Mouse (Mus musculus) intestine, embryonic 14.5 days (tissue): ENCODE results near the gene Kcnh2. TPM values are rescaled to one million over a fixed set of nuclear protein-coding genes. Genes with fewer than 3 reads are reported as not detected.

ENCODE experiments used
- ATAC-seq: fragments of 200-750 bp; cut with Nextera tagmentation; replicated peaks from 2 replicates; pipeline ENCODE4 v1.8.0; 2017; ENCODE audit warnings: low read depth, moderate number of reproducible peaks, moderate TSS enrichment, moderate library complexity; ENCODE audit not compliant: low FRiP score, low TSS enrichment
- DNase-seq: peaks from one replicate; pipeline ENCODE4 v3.0.0-alpha.2; 2018; ENCODE audit warnings: low spot score
- H3K27ac ChIP-seq: fragments of 300-500 bp; sonication (generic); 2 replicates; pipeline ENCODE4 v1.5.1; 2014; ENCODE audit warnings: low read depth, mild to moderate bottlenecking, control low read depth
- H3K27me3 ChIP-seq: fragments of 300-500 bp; sonication (generic); replicated peaks from 2 replicates; pipeline ENCODE4 v1.6.1; 2014; ENCODE audit warnings: low read length, control low read depth; ENCODE audit not compliant: control insufficient read depth, insufficient read depth
- H3K36me3 ChIP-seq: fragments of 300-500 bp; sonication (generic); 2 replicates; pipeline ENCODE4 v1.6.1; 2014; ENCODE audit warnings: low read length, control low read depth; ENCODE audit not compliant: control insufficient read depth, insufficient read depth
- H3K4me1 ChIP-seq: fragments of 300-500 bp; sonication (generic); replicated peaks from 2 replicates; pipeline ENCODE4 v1.6.1; 2014; ENCODE audit warnings: low read length, control low read depth, mixed read lengths; ENCODE audit not compliant: control insufficient read depth, insufficient read depth
- H3K4me2 ChIP-seq: fragments of 300-500 bp; sonication (generic); 2 replicates; pipeline ENCODE4 v1.6.1; 2014; ENCODE audit warnings: low read length
- H3K4me3 ChIP-seq: fragments of 300-500 bp; sonication (generic); 2 replicates; pipeline ENCODE4 v1.5.1; 2014; ENCODE audit warnings: low read depth, low read length, control low read depth, mixed read lengths
- H3K9ac ChIP-seq: fragments of 300-500 bp; sonication (generic); 2 replicates; pipeline ENCODE4 v1.6.1; 2014; ENCODE audit warnings: mild to moderate bottlenecking, low read length
- H3K9me3 ChIP-seq: fragments of 300-500 bp; sonication (generic); 2 replicates; pipeline ENCODE4 v1.6.1; 2016; ENCODE audit warnings: low read length, control low read depth; ENCODE audit not compliant: control insufficient read depth
- WGBS: fragments of 180-500 bp; shearing (Covaris S2); extraction: QIAGEN DNeasy Blood & Tissue Kit; methylation state at CpG from one replicate; pipeline ENCODE4 v1.1.7; 2014; 5-methylcytosine and 5-hydroxymethylcytosine counted together
- polyA plus RNA-seq: library from polyadenylated mRNA; unstranded; fragments of >200 nt; fragmentation: Nextera tagmentation; extraction: Ambion mirVana; gene quantifications from 2 replicates; pipeline ENCODE4 v1.2.1, GENCODE M21; 2014

The Kcnh2 gene
- polyA plus RNA-seq, 1 experiment from 2014 or later: 11.2 TPM

DNA sequence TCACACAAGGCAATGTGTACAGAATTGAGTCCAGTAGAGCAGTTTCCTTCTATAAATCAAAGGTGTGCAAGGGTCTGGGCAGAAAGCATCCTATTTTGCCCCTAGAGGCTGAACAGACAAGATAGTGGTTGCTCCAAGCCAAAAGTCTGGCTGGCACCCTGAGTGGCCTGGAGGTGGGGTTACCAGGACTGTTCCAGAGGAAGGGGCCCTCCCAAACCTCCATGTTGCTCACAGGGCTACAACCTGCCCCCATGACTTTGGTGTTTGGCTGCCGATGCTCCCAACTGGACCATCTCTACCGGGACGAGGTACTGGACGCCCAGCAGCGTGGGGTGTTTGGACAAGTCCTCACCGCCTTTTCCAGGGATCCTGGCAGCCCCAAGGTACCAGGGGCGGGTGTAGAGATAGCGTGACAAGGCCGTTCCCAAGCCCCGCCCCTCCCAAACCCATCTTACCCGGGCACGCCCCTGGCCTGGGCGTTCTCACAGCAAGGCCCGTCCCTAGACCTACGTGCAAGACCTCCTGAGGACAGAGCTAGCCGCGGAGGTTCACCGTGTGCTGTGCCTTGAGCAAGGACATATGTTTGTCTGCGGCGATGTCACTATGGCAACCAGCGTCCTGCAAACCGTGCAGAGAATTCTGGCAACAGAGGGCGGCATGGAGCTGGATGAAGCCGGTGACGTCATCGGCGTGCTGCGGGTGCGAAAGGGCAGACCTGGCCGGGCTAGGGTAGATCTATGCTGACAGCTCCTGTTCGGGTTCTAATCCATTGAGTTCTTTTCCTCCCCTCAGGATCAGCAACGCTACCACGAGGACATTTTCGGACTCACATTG is 31.8 kb upstream of the Kcnh2 start:
- DNase-seq: peak; percentile 96
- no peaks in the 10 kb centered on the region for H3K9me3 ChIP-seq
- H3K4me1 ChIP-seq: peaks cover 19% of the 10 kb centered on the region; the same call in 1 of the 2 replicates
- ATAC-seq: peak; percentile 83
- peak overlapping the region; percentile 48 for H3K4me3 ChIP-seq
- H3K27ac ChIP-seq: no peak overlapping the region
- 2% methylated on average over 34 of the region's 34 CpGs for WGBS
- no peaks in the 10 kb centered on the region for H3K36me3 ChIP-seq
- H3K4me2 ChIP-seq: peak overlapping the region; percentile 80
- H3K9ac ChIP-seq: peak overlapping the region; percentile 47
- peaks cover 17% of the 10 kb centered on the region; the same call in 1 of the 2 replicates for H3K27me3 ChIP-seq

DNA sequence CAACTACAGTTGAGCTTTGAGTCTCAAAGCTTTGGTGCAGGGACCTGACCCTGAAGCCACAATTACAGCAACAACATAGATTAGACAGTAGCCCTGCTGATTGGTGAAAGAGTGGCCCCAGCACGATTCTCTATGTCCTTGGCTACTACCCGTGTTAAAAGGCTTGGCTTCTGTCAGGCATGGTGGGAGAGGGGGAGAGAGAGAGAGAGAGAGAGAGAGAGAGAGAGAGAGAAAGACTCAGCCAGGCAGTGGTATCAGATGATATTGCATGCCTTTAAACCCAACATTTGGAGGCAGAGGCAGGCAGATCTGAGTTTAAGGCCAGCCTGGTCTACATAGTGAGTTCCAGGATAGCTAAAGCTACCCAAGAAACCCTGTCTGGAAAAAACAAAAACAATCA is 30.6 kb upstream of the Kcnh2 start:
- ATAC-seq: no peak
- Histone ChIP-seq H3K27me3 (peaks cover 13% of the 10 kb centered on the region; the same call in 1 of the 2 replicates), H3K4me1 (0 out of 2 replicates have a peak, but pooled peaks cover 9% of the 10 kb centered on the region), H3K9ac (no peak overlapping the region), H3K4me3 (no peak overlapping the region), H3K27ac (no peak overlapping the region), H3K9me3 (no peaks in the 10 kb centered on the region), H3K4me2 (no peak overlapping the region), H3K36me3 (no peaks in the 10 kb centered on the region)
- 64% methylated on average over 2 of the region's 2 CpGs for WGBS
- no peak for DNase-seq

GRCm38 (mm10) chr5:24381486-24381885 is 30.1 kb upstream of the Kcnh2 start:
- Histone ChIP-seq H3K9ac (no peak overlapping the region), H3K27me3 (peaks cover 8% of the 10 kb centered on the region; the same call in 1 of the 2 replicates), H3K9me3 (no peaks in the 10 kb centered on the region), H3K4me1 (0 out of 2 replicates have a peak, but pooled peaks cover 9% of the 10 kb centered on the region), H3K27ac (no peak overlapping the region), H3K4me2 (no peak overlapping the region), H3K4me3 (no peak overlapping the region), H3K36me3 (no peaks in the 10 kb centered on the region)
- DNase-seq: no peak
- ATAC-seq: no peak
- WGBS: 74% methylated on average over 6 of the region's 6 CpGs

- Histone ChIP-seq H3K36me3 (no peaks in the 10 kb centered on the region), H3K9me3 (no peaks in the 10 kb centered on the region), H3K4me2 (no peak overlapping the region), H3K4me1 (0 out of 2 replicates have a peak, but pooled peaks cover 9% of the 10 kb centered on the region), H3K27me3 (no peaks in the 10 kb centered on the region), H3K27ac (no peak overlapping the region), H3K9ac (no peak overlapping the region), H3K4me3 (no peak overlapping the region)
- ATAC-seq: no peak
- 84% methylated on average over 4 of the region's 4 CpGs for WGBS
- DNase-seq: no peak
These were observed 29.1 kb upstream of the Kcnh2 start for GRCm38 (mm10) chr5:24380499-24380898.

DNA sequence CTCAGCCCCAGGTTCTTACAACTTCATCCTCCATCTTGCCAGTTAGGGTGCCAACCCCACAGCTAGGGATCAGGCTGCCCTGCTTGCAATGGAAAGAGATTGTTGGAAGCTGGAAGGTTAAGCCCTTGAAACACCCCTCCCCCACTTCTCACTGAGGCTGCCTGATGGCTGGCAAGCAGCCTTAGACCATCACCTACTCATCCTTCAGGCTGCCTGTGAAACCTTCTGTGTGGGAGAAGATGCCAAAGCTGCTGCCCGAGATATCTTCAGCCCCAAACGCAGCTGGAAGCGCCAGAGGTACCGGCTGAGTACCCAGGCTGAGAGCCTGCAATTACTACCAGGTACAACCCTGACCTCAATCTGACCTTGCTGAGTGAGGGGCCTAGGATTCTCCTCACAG is 28.1 kb upstream of the Kcnh2 start:
- Histone ChIP-seq H3K36me3 (no peaks in the 10 kb centered on the region), H3K27me3 (no peaks in the 10 kb centered on the region), H3K9me3 (no peaks in the 10 kb centered on the region), H3K27ac (no peak overlapping the region), H3K4me1 (0 out of 2 replicates have a peak, but pooled peaks cover 9% of the 10 kb centered on the region), H3K9ac (no peak overlapping the region), H3K4me2 (no peak overlapping the region), H3K4me3 (no peak overlapping the region)
- ATAC-seq: no peak
- 60% methylated on average over 4 of the region's 4 CpGs for WGBS
- no peak for DNase-seq

- Histone ChIP-seq H3K4me2 (no peak overlapping the region), H3K27ac (no peak overlapping the region), H3K36me3 (no peaks in the 10 kb centered on the region), H3K9ac (no peak overlapping the region), H3K27me3 (no peaks in the 10 kb centered on the region), H3K4me1 (peaks cover 7% of the 10 kb centered on the region; the same call in 1 of the 2 replicates), H3K4me3 (no peak overlapping the region), H3K9me3 (no peaks in the 10 kb centered on the region)
- 73% methylated on average over 2 of the region's 2 CpGs for WGBS
- no peak for ATAC-seq
- DNase-seq: no peak
These were observed 27.3 kb upstream of the Kcnh2 start for GRCm38 (mm10) chr5:24378700-24379099.

DNA sequence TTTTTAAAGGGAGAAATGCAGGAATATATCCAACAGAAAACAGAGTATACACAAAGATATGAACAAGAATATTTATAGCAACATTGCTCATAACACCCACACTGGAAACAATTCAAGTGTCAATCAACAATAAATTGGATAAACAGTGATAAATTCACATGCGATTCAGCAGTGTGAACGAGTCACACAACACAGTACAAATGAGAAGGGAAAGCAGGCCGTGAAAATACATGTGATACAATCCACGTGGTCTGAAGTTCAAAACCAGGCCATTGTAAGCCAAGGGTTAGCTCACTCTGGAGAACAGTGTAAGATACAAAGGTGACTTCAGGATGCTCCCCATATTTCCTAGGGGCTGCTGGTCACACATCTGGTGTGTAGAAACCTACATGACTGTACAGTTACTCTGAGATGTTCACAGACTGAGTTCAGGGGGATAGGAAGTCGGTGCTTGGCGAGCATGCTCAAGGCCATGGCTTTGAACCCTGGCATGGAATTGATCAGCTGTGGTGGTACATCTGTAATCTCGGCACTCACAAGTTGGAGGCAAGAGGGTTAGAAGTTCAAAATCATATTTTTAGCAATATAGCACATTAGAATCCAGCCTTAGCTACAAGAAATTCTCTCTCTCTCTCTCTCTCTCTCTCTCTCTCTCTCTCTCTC is 23.4 kb upstream of the Kcnh2 start:
- H3K9me3 ChIP-seq: no peaks in the 10 kb centered on the region
- H3K4me2 ChIP-seq: no peak overlapping the region
- no peaks in the 10 kb centered on the region for H3K36me3 ChIP-seq
- no peak overlapping the region for H3K4me3 ChIP-seq
- peaks cover 3% of the 10 kb centered on the region; the same call in 1 of the 2 replicates for H3K4me1 ChIP-seq
- whole genome bisulfite sequencing: 79% methylated on average over 7 of the region's 7 CpGs
- H3K9ac ChIP-seq: no peak overlapping the region
- no peak for DNase-seq
- H3K27ac ChIP-seq: no peak overlapping the region
- no peak for ATAC-seq
- no peaks in the 10 kb centered on the region for H3K27me3 ChIP-seq

GRCm38 (mm10) chr5:24374216-24374615 is 22.8 kb upstream of the Kcnh2 start:
- DNase-seq (no peak), ATAC-seq (no peak)
- H3K4me3 ChIP-seq: no peak overlapping the region

More at GRCm38 (mm10) chr5:24374216-24374615, 22.8 kb upstream of the Kcnh2 start:
- Histone ChIP-seq H3K9ac (no peak overlapping the region), H3K4me1 (peaks cover 3% of the 10 kb centered on the region; the same call in 1 of the 2 replicates), H3K9me3 (no peaks in the 10 kb centered on the region), H3K36me3 (no peaks in the 10 kb centered on the region), H3K4me2 (no peak overlapping the region), H3K27ac (no peak overlapping the region), H3K27me3 (no peaks in the 10 kb centered on the region)
- 47% methylated on average over 6 of the region's 6 CpGs for WGBS
